In genomic region chr3:138686636-138687230, GRCm38 (mm10) we compare ENCODE assay signal across 11 mouse cellular contexts. TPM values are rescaled to one million over a fixed set of nuclear protein-coding genes. Genes with fewer than 3 reads are reported as not detected.
DNase-seq lines count a peak whose midpoint lies in the region; ATAC-seq lines count a peak whose summit lies in the region.
"Had no signal": no experiment of that assay in that cellular context is flagged by ENCODE, and none has a peak within 500 bp of the region (broad histone marks: within the 10 kb centered on the region; RNA-seq: fewer than 3 reads in every experiment).

No protein-coding gene starts in this region.

- H3K4me3 ChIP-seq in lung, embryonic 15.5 days, result no peak overlapping the region
- H3K4me3 ChIP-seq: hindbrain, embryonic 15.5 days; liver, embryonic 12.5 days had no signal

- no peak overlapping the region for H3K27ac ChIP-seq in lung, embryonic 15.5 days
- H3K27ac ChIP-seq: hindbrain, embryonic 15.5 days; liver, embryonic 12.5 days had no signal

- H3K4me2 ChIP-seq in lung, embryonic 15.5 days, result no peak overlapping the region
- H3K4me2 ChIP-seq: hindbrain, embryonic 15.5 days; liver, embryonic 12.5 days had no signal

- H3K27me3 ChIP-seq in lung, embryonic 15.5 days, result no peaks in the 10 kb centered on the region
- H3K27me3 ChIP-seq: hindbrain, embryonic 15.5 days; liver, embryonic 12.5 days had no signal

- no peak overlapping the region for H3K9ac ChIP-seq in lung, embryonic 15.5 days
- H3K9ac ChIP-seq: hindbrain, embryonic 15.5 days; liver, embryonic 12.5 days had no signal

- H3K36me3 ChIP-seq in lung, embryonic 15.5 days, result no peaks in the 10 kb centered on the region
- H3K36me3 ChIP-seq: hindbrain, embryonic 15.5 days; liver, embryonic 12.5 days had no signal

- 12% methylated on average over 11 of the region's 11 CpGs for WGBS in lung, embryonic 15.5 days

- no peak for DNase-seq in lung, postnatal 25 days (ENCODE audit: low spot score)
- DNase-seq in adrenal gland, postnatal 25 days, result peak; percentile 46
- DNase-seq in left cerebral cortex, adult 8-10 months (ENCODE audit: low spot score in 2 of 2), result peak; percentile 10 to 39
- DNase-seq in retina, postnatal 1 day, result peak; percentile 83
- DNase-seq in spleen, postnatal 4 days (ENCODE audit: low spot score in 2 of 2), result no peak
- DNase-seq in kidney, postnatal 14 days, result no peak
- DNase-seq: cerebellum, postnatal 10 days; heart, adult 18-20 months had no signal

- no peaks in the 10 kb centered on the region for H3K9me3 ChIP-seq in lung, embryonic 15.5 days
- H3K9me3 ChIP-seq: hindbrain, embryonic 15.5 days had no signal

- peak; percentile 88 for ATAC-seq in lung, embryonic 15.5 days (ENCODE audit: borderline replicate concordance, extremely low read depth, low FRiP score, low TSS enrichment)
- ATAC-seq: liver, embryonic 12.5 days had no signal

- no peaks in the 10 kb centered on the region for H3K4me1 ChIP-seq in lung, embryonic 15.5 days
- H3K4me1 ChIP-seq: hindbrain, embryonic 15.5 days; liver, embryonic 12.5 days had no signal

RNA-seq across cellular contexts. Expression of gene Tspan5, which starts 55.3 kb away (rescaled TPM):
- polyA plus RNA-seq in lung, embryonic 15.5 days (2015; fragmentation: Nextera tagmentation; extraction: Ambion mirVana), result 28.6 and 30.3 TPM in 2 replicates
- total RNA-seq in adrenal gland, postnatal 25 days (2021), result 50.1 and 58.3 TPM in 2 replicates
- 100 to 1,000 TPM; 217 to 260 (median 233) TPM for total RNA-seq in left cerebral cortex, adult 8-10 months (2022)

Comparison
In these comparisons a context has a peak if more than half of its experiments do, and no peak if none do; other contexts are left out.
1. DNase-seq: peak in adrenal gland, postnatal 25 days (single experiment), left cerebral cortex, adult 8-10 months (2 of 2) and retina, postnatal 1 day (single experiment); none in lung, postnatal 25 days (single experiment), spleen, postnatal 4 days (0 of 2) and kidney, postnatal 14 days (single experiment).